Mouse (Mus musculus): Measurements from ENCODE around the gene Shc3. TPM values are rescaled to one million over a fixed set of nuclear protein-coding genes. Genes with fewer than 3 reads are reported as not detected.

Shc3 gene
- polyA plus RNA-seq, 1 experiment from 2014 or later = 0.46 TPM

GRCm38 (mm10) chr13:51433371-51433770, 135.8 kb downstream of the Shc3 start:
- H3K4me1 ChIP-seq (ENCODE audit: control insufficient read depth, insufficient read depth, low read length) = no peaks in the 10 kb centered on the region

GRCm38 (mm10) chr13:51425662-51426443, 143.4 kb downstream of the Shc3 start:
- Histone ChIP-seq H3K9ac (replicated peaks; ENCODE audit: low read depth, low read length) (no peak overlapping the region), H3K4me1 (ENCODE audit: control insufficient read depth, insufficient read depth, low read length) (no peaks in the 10 kb centered on the region), H3K27ac (ENCODE audit: low read length) (no peak overlapping the region), H3K4me2 (replicated peaks; ENCODE audit: low read depth, low read length) (no peak overlapping the region), H3K4me3 (ENCODE audit: low read depth, low read length) (no peak overlapping the region), H3K27me3 (ENCODE audit: control insufficient read depth, insufficient read depth, low read length) (no peaks in the 10 kb centered on the region), H3K9me3 (ENCODE audit: control insufficient read depth, low read depth, low read length) (no peaks in the 10 kb centered on the region), H3K36me3 (ENCODE audit: control insufficient read depth, insufficient read depth, low read length) (peaks cover 11% of the 10 kb centered on the region)
- ATAC-seq (ENCODE audit: insufficient number of reproducible peaks, insufficient read depth, low FRiP score, low read depth) = no peak
- WGBS = 91% methylated on average over 4 of the region's 4 CpGs

More at GRCm38 (mm10) chr13:51433371-51433770, 135.8 kb downstream of the Shc3 start:
- WGBS = 52% methylated on average over 3 of the region's 3 CpGs
- H3K27ac ChIP-seq (ENCODE audit: low read length) = no peak overlapping the region
- H3K4me2 ChIP-seq (replicated peaks; ENCODE audit: low read depth, low read length) = no peak overlapping the region
- no peaks in the 10 kb centered on the region for H3K36me3 ChIP-seq (ENCODE audit: control insufficient read depth, insufficient read depth, low read length)
- no peak for ATAC-seq (ENCODE audit: insufficient number of reproducible peaks, insufficient read depth, low FRiP score, low read depth)
- no peak overlapping the region for H3K4me3 ChIP-seq (ENCODE audit: low read depth, low read length)
- H3K27me3 ChIP-seq (ENCODE audit: control insufficient read depth, insufficient read depth, low read length) = no peaks in the 10 kb centered on the region
- no peaks in the 10 kb centered on the region for H3K9me3 ChIP-seq (ENCODE audit: control insufficient read depth, low read depth, low read length)
- H3K9ac ChIP-seq (replicated peaks; ENCODE audit: low read depth, low read length) = no peak overlapping the region

- 18% methylated on average over 5 of the region's 5 CpGs for WGBS
- ATAC-seq (ENCODE audit: insufficient number of reproducible peaks, insufficient read depth, low FRiP score, low read depth) = no peak
Measured at GRCm38 (mm10) chr13:51424647-51425046, 144.6 kb downstream of the Shc3 start.

GRCm38 (mm10) chr13:51423647-51424046, 145.6 kb downstream of the Shc3 start:
- Histone ChIP-seq H3K9ac (replicated peaks; ENCODE audit: low read depth, low read length) (no peak overlapping the region), H3K9me3 (ENCODE audit: control insufficient read depth, low read depth, low read length) (no peaks in the 10 kb centered on the region), H3K4me2 (replicated peaks; ENCODE audit: low read depth, low read length) (no peak overlapping the region), H3K27me3 (ENCODE audit: control insufficient read depth, insufficient read depth, low read length) (no peaks in the 10 kb centered on the region), H3K4me1 (ENCODE audit: control insufficient read depth, insufficient read depth, low read length) (0 out of 2 replicates have a peak, but pooled peaks cover 3% of the 10 kb centered on the region), H3K4me3 (ENCODE audit: low read depth, low read length) (no peak overlapping the region), H3K36me3 (ENCODE audit: control insufficient read depth, insufficient read depth, low read length) (peaks cover 30% of the 10 kb centered on the region), H3K27ac (ENCODE audit: low read length) (no peak overlapping the region)
- 71% methylated on average over 9 of the region's 9 CpGs for WGBS
- ATAC-seq (ENCODE audit: insufficient number of reproducible peaks, insufficient read depth, low FRiP score, low read depth) = no peak

More at GRCm38 (mm10) chr13:51424647-51425046, 144.6 kb downstream of the Shc3 start:
- no peak overlapping the region for H3K27ac ChIP-seq (ENCODE audit: low read length)
- H3K9ac ChIP-seq (replicated peaks; ENCODE audit: low read depth, low read length) = no peak overlapping the region
- no peaks in the 10 kb centered on the region for H3K4me1 ChIP-seq (ENCODE audit: control insufficient read depth, insufficient read depth, low read length)
- H3K9me3 ChIP-seq (ENCODE audit: control insufficient read depth, low read depth, low read length) = no peaks in the 10 kb centered on the region
- H3K36me3 ChIP-seq (ENCODE audit: control insufficient read depth, insufficient read depth, low read length) = peaks cover 23% of the 10 kb centered on the region
- H3K4me2 ChIP-seq (replicated peaks; ENCODE audit: low read depth, low read length) = no peak overlapping the region
- no peaks in the 10 kb centered on the region for H3K27me3 ChIP-seq (ENCODE audit: control insufficient read depth, insufficient read depth, low read length)
- H3K4me3 ChIP-seq (ENCODE audit: low read depth, low read length) = no peak overlapping the region

- no peak for ATAC-seq (ENCODE audit: insufficient number of reproducible peaks, insufficient read depth, low FRiP score, low read depth)
- Histone ChIP-seq H3K27ac (ENCODE audit: low read length) (no peak overlapping the region), H3K9ac (replicated peaks; ENCODE audit: low read depth, low read length) (no peak overlapping the region), H3K36me3 (ENCODE audit: control insufficient read depth, insufficient read depth, low read length) (peaks cover 30% of the 10 kb centered on the region), H3K4me1 (ENCODE audit: control insufficient read depth, insufficient read depth, low read length) (peaks cover 15% of the 10 kb centered on the region; the same call in 1 of the 2 replicates), H3K4me3 (ENCODE audit: low read depth, low read length) (no peak overlapping the region), H3K4me2 (replicated peaks; ENCODE audit: low read depth, low read length) (no peak overlapping the region), H3K9me3 (ENCODE audit: control insufficient read depth, low read depth, low read length) (no peaks in the 10 kb centered on the region), H3K27me3 (ENCODE audit: control insufficient read depth, insufficient read depth, low read length) (no peaks in the 10 kb centered on the region)
- WGBS = 82% methylated on average over 9 of the region's 9 CpGs
Measured at GRCm38 (mm10) chr13:51420861-51421260, 148.4 kb downstream of the Shc3 start.

- no peaks in the 10 kb centered on the region; the same call in 1 of the 2 replicates for H3K9me3 ChIP-seq (ENCODE audit: control insufficient read depth, low read depth, low read length)
- H3K27me3 ChIP-seq (ENCODE audit: control insufficient read depth, insufficient read depth, low read length) = no peaks in the 10 kb centered on the region
- no peak overlapping the region for H3K4me3 ChIP-seq (ENCODE audit: low read depth, low read length)
- H3K36me3 ChIP-seq (ENCODE audit: control insufficient read depth, insufficient read depth, low read length) = peaks cover 33% of the 10 kb centered on the region
- no peak overlapping the region for H3K27ac ChIP-seq (ENCODE audit: low read length)
- no peak overlapping the region for H3K9ac ChIP-seq (replicated peaks; ENCODE audit: low read depth, low read length)
- WGBS = 92% methylated on average over 15 of the region's 15 CpGs
- H3K4me2 ChIP-seq (replicated peaks; ENCODE audit: low read depth, low read length) = no peak overlapping the region
- peaks cover 15% of the 10 kb centered on the region; the same call in 1 of the 2 replicates for H3K4me1 ChIP-seq (ENCODE audit: control insufficient read depth, insufficient read depth, low read length)
- no peak for ATAC-seq (ENCODE audit: insufficient number of reproducible peaks, insufficient read depth, low FRiP score, low read depth)
Measured at GRCm38 (mm10) chr13:51419501-51419900, 149.7 kb downstream of the Shc3 start.

GRCm38 (mm10) chr13:51418942-51419451, 150.2 kb downstream of the Shc3 start:
- H3K4me1 ChIP-seq (ENCODE audit: control insufficient read depth, insufficient read depth, low read length) = peaks cover 15% of the 10 kb centered on the region; the same call in 1 of the 2 replicates
- ATAC-seq (ENCODE audit: insufficient number of reproducible peaks, insufficient read depth, low FRiP score, low read depth) = no peak
- H3K4me2 ChIP-seq (replicated peaks; ENCODE audit: low read depth, low read length) = 0 out of 2 replicates have a peak overlapping the region, but pooled peaks have one; percentile 20
- WGBS = 77% methylated on average over 19 of the region's 19 CpGs
- no peak overlapping the region for H3K27ac ChIP-seq (ENCODE audit: low read length)
- peaks cover 34% of the 10 kb centered on the region for H3K36me3 ChIP-seq (ENCODE audit: control insufficient read depth, insufficient read depth, low read length)
- no peaks in the 10 kb centered on the region; the same call in 1 of the 2 replicates for H3K9me3 ChIP-seq (ENCODE audit: control insufficient read depth, low read depth, low read length)
- no peaks in the 10 kb centered on the region for H3K27me3 ChIP-seq (ENCODE audit: control insufficient read depth, insufficient read depth, low read length)
- no peak overlapping the region for H3K4me3 ChIP-seq (ENCODE audit: low read depth, low read length)
- no peak overlapping the region for H3K9ac ChIP-seq (replicated peaks; ENCODE audit: low read depth, low read length)

GRCm38 (mm10) chr13:51418268-51418941, 150.8 kb downstream of the Shc3 start:
- WGBS = 3% methylated on average over 20 of the region's 20 CpGs
- Histone ChIP-seq H3K4me1 (ENCODE audit: control insufficient read depth, insufficient read depth, low read length) (peaks cover 15% of the 10 kb centered on the region; the same call in 1 of the 2 replicates), H3K27ac (ENCODE audit: low read length) (peak overlapping the region; percentile 85), H3K36me3 (ENCODE audit: control insufficient read depth, insufficient read depth, low read length) (peaks cover 34% of the 10 kb centered on the region), H3K27me3 (ENCODE audit: control insufficient read depth, insufficient read depth, low read length) (no peaks in the 10 kb centered on the region), H3K9ac (replicated peaks; ENCODE audit: low read depth, low read length) (0 out of 2 replicates have a peak overlapping the region, but pooled peaks have one; percentile 18), H3K9me3 (ENCODE audit: control insufficient read depth, low read depth, low read length) (no peaks in the 10 kb centered on the region; the same call in 1 of the 2 replicates), H3K4me2 (replicated peaks; ENCODE audit: low read depth, low read length) (peak overlapping the region; percentile 20; the same call in 1 of the 2 replicates), H3K4me3 (ENCODE audit: low read depth, low read length) (peak overlapping the region; percentile 8; the same call in 1 of the 2 replicates)
- ATAC-seq (ENCODE audit: insufficient number of reproducible peaks, insufficient read depth, low FRiP score, low read depth) = peak; percentile 71

Measured in stomach, embryonic 14.5 days (tissue).